Comparison of ENCODE assay signal across 14 mouse cellular contexts in genomic region chr1:155353096-155353495, GRCm38 (mm10).
A peak's percentile ranks its signal among the peaks of the same experiment; 100 is the strongest.
DNase-seq lines count a peak whose midpoint lies in the region; ATAC-seq and TF ChIP-seq lines count a peak whose summit lies in the region.
"Had no signal": no experiment of that assay in that cellular context is flagged by ENCODE, and none has a peak within 500 bp of the region (broad histone marks: within the 10 kb centered on the region; RNA-seq: fewer than 3 reads in every experiment).

No protein-coding gene starts in this region.

- 0 out of 2 replicates have a peak overlapping the region, but pooled peaks have one; percentile 15 for H3K4me2 ChIP-seq in heart, embryonic 15.5 days
- no peak overlapping the region for H3K4me2 ChIP-seq in midbrain, embryonic 11.5 days
- H3K4me2 ChIP-seq in midbrain, embryonic 16.5 days (ENCODE audit: low read length): no peak overlapping the region
- no peak overlapping the region for H3K4me2 ChIP-seq in midbrain, postnatal 0 days (ENCODE audit: low read depth, low read length, poor library complexity, severe bottlenecking)

- no peak overlapping the region for H3K9ac ChIP-seq in heart, embryonic 15.5 days
- no peak overlapping the region for H3K9ac ChIP-seq in midbrain, embryonic 11.5 days (ENCODE audit: low read length)
- H3K9ac ChIP-seq in midbrain, embryonic 16.5 days (ENCODE audit: low read depth, low read length): no peak overlapping the region
- H3K9ac ChIP-seq in liver, adult 2 months (ENCODE audit: low read depth, low read length): no peak overlapping the region
- no peak overlapping the region for H3K9ac ChIP-seq in midbrain, postnatal 0 days (replicated peaks; ENCODE audit: low read length, poor library complexity, severe bottlenecking)

- H3K36me3 ChIP-seq in heart, embryonic 15.5 days: no peaks in the 10 kb centered on the region
- no peaks in the 10 kb centered on the region for H3K36me3 ChIP-seq in midbrain, embryonic 11.5 days (ENCODE audit: control insufficient read depth, insufficient read depth, low read length)
- no peaks in the 10 kb centered on the region for H3K36me3 ChIP-seq in midbrain, embryonic 16.5 days (ENCODE audit: control insufficient read depth, insufficient read depth, low read length)
- no peaks in the 10 kb centered on the region for H3K36me3 ChIP-seq in liver, adult 2 months (ENCODE audit: control insufficient read depth, insufficient read depth, low read length)
- H3K36me3 ChIP-seq in midbrain, postnatal 0 days (ENCODE audit: insufficient read depth, low read length): no peaks in the 10 kb centered on the region

- H3K9me3 ChIP-seq in heart, embryonic 15.5 days (replicated peaks): no peaks in the 10 kb centered on the region
- H3K9me3 ChIP-seq in midbrain, embryonic 11.5 days (ENCODE audit: control insufficient read depth, low read length): no peaks in the 10 kb centered on the region
- H3K9me3 ChIP-seq in midbrain, embryonic 16.5 days (replicated peaks; ENCODE audit: control insufficient read depth, low read length, poor library complexity, severe bottlenecking): no peaks in the 10 kb centered on the region
- no peaks in the 10 kb centered on the region for H3K9me3 ChIP-seq in midbrain, postnatal 0 days (ENCODE audit: low read length)

- no peak for TF ChIP-seq CTCF in liver, adult 2 months (IDR thresholded peaks at IDR 0.05; ENCODE audit: low read depth, low read length)
- TF ChIP-seq CTCF in midbrain, postnatal 0 days (IDR thresholded peaks at IDR 0.05): no peak

- peaks cover 14% of the 10 kb centered on the region for H3K4me1 ChIP-seq in heart, embryonic 15.5 days (replicated peaks)
- no peaks in the 10 kb centered on the region for H3K4me1 ChIP-seq in midbrain, embryonic 11.5 days (ENCODE audit: control insufficient read depth, insufficient read depth, low read length)
- H3K4me1 ChIP-seq in midbrain, embryonic 16.5 days (ENCODE audit: control insufficient read depth, insufficient read depth, low read length): no peaks in the 10 kb centered on the region
- H3K4me1 ChIP-seq in liver, adult 2 months (ENCODE audit: control insufficient read depth, insufficient read depth, low read length): peaks cover 5% of the 10 kb centered on the region; the same call in 1 of the 2 replicates
- no peaks in the 10 kb centered on the region for H3K4me1 ChIP-seq in midbrain, postnatal 0 days (ENCODE audit: insufficient read depth, low read length)

- no peak overlapping the region for H3K4me3 ChIP-seq in heart, embryonic 15.5 days
- no peak overlapping the region for H3K4me3 ChIP-seq in midbrain, embryonic 11.5 days (ENCODE audit: low read depth, low read length)
- no peak overlapping the region for H3K4me3 ChIP-seq in midbrain, embryonic 16.5 days (ENCODE audit: low read depth, low read length)
- H3K4me3 ChIP-seq in liver, adult 2 months (ENCODE audit: insufficient read depth, low read depth, low read length): no peak overlapping the region
- no peak overlapping the region for H3K4me3 ChIP-seq in midbrain, postnatal 0 days (ENCODE audit: low read depth, low read length)
- H3K4me3 ChIP-seq: erythroblast, embryonic 14.5 days; myocyte had no signal

- no peaks in the 10 kb centered on the region for H3K27me3 ChIP-seq in heart, embryonic 15.5 days
- no peaks in the 10 kb centered on the region for H3K27me3 ChIP-seq in midbrain, embryonic 11.5 days (ENCODE audit: control insufficient read depth, insufficient read depth, low read length)
- H3K27me3 ChIP-seq in midbrain, embryonic 16.5 days (ENCODE audit: control insufficient read depth, insufficient read depth, low read depth, low read length): no peaks in the 10 kb centered on the region
- H3K27me3 ChIP-seq in liver, adult 2 months (ENCODE audit: control insufficient read depth, insufficient read depth, low read length): no peaks in the 10 kb centered on the region
- no peaks in the 10 kb centered on the region for H3K27me3 ChIP-seq in midbrain, postnatal 0 days (ENCODE audit: insufficient read depth, low read length)

- ATAC-seq in heart, embryonic 15.5 days (replicated peaks; ENCODE audit: insufficient number of reproducible peaks, insufficient read depth, low FRiP score, low read depth): no peak
- no peak for ATAC-seq in midbrain, embryonic 11.5 days (ENCODE audit: low FRiP score)
- no peak for ATAC-seq in midbrain, embryonic 16.5 days
- no peak for ATAC-seq in midbrain, postnatal 0 days (ENCODE audit: low FRiP score)
- ATAC-seq: hindbrain, embryonic 16.5 days had no signal

- peak; percentile 7 for DNase-seq in adrenal gland, postnatal 25 days
- no peak for DNase-seq in adrenal gland, adult 8-10 months
- no peak for DNase-seq in heart, postnatal 25 days (ENCODE audit: low spot score)
- DNase-seq in midbrain, embryonic 11.5 days (ENCODE audit: low spot score, missing footprints): peak; percentile 61
- DNase-seq in liver, adult 2 months (ENCODE audit: extremely low read depth, low read depth, low spot score): peak; percentile 49
- DNase-seq in midbrain, postnatal 0 days (ENCODE audit: low spot score): no peak
- DNase-seq: layer of hippocampus, adult 9-11 months; lung, adult 18-20 months; right cerebral cortex, postnatal 4 days had no signal

- intact Hi-C loops in heart, postnatal 25 days (cut with DNase I): no loop called here

- WGBS in heart, embryonic 15.5 days: 47% methylated on average over 4 of the region's 4 CpGs
- WGBS in midbrain, embryonic 11.5 days: 93% methylated on average over 4 of the region's 4 CpGs
- WGBS in midbrain, embryonic 16.5 days: 82% methylated on average over 4 of the region's 4 CpGs
- WGBS in liver, adult 2 months: 45% methylated on average over 4 of the region's 4 CpGs
- 79% methylated on average over 4 of the region's 4 CpGs for WGBS in midbrain, postnatal 0 days

- no peak overlapping the region for H3K27ac ChIP-seq in heart, embryonic 15.5 days
- no peak overlapping the region for H3K27ac ChIP-seq in midbrain, embryonic 11.5 days (ENCODE audit: low read depth, low read length)
- no peak overlapping the region for H3K27ac ChIP-seq in midbrain, embryonic 16.5 days (ENCODE audit: low read length)
- H3K27ac ChIP-seq in liver, adult 2 months (replicated peaks; ENCODE audit: insufficient read depth, low read depth, low read length): no peak overlapping the region
- no peak overlapping the region for H3K27ac ChIP-seq in midbrain, postnatal 0 days (ENCODE audit: low read depth, low read length)

- TF ChIP-seq POLR2A in liver, adult 2 months (IDR thresholded peaks at IDR 0.05; ENCODE audit: extremely low read depth, insufficient read depth, low read length): no peak

- no peaks in the 10 kb centered on the region; the same call in 1 of the 2 replicates for H3K79me2 ChIP-seq in liver, adult 2 months (ENCODE audit: control insufficient read depth, insufficient read depth, low read length)

Comparison
In these comparisons a context has a peak if more than half of its experiments do, and no peak if none do; other contexts are left out.
1. DNase-seq: peak in adrenal gland, postnatal 25 days (single experiment), midbrain, embryonic 11.5 days (single experiment) and liver, adult 2 months (single experiment); none in adrenal gland, adult 8-10 months (single experiment), heart, postnatal 25 days (single experiment) and midbrain, postnatal 0 days (single experiment).